Mouse (Mus musculus): Measurements from ENCODE around the gene Muc15.

GRCm38 (mm10) chr2:110757556-110757955 is 36.4 kb downstream of the Muc15 start:
- TF ChIP-seq MYOD1 (IDR thresholded peaks at IDR 0.05; ENCODE audit: control insufficient read depth in 1 of 3, insufficient read length in 2 of 3, low read depth in 2 of 3), result no peak
- TF ChIP-seq POLR2A (IDR thresholded peaks at IDR 0.05; ENCODE audit: insufficient read length, low read depth), result no peak
- no peak for TF ChIP-seq MYOG (IDR thresholded peaks at IDR 0.05; ENCODE audit: control insufficient read depth in 1 of 3, insufficient read depth in 1 of 3, insufficient read length in 2 of 3, low read depth in 2 of 3)
- no peak for TF ChIP-seq CEBPB (IDR thresholded peaks at IDR 0.05; ENCODE audit: insufficient read depth, poor library complexity, severe bottlenecking)
